Mouse (Mus musculus) large intestine, adult 2 months (tissue): ENCODE results near the gene Zfp91. TPM values are rescaled to one million over a fixed set of nuclear protein-coding genes. Genes with fewer than 3 reads are reported as not detected.

Experiments
- DNase-seq: peaks from one replicate; pipeline ENCODE4 v3.0.0-alpha.2; 2012; ENCODE audit warnings: low read depth, low spot score
- WGBS: fragments of 180-500 bp; shearing (Covaris S2); methylation state at CpG from one replicate; pipeline ENCODE4 v1.1.7; 2018; 5-methylcytosine and 5-hydroxymethylcytosine counted together
- polyA plus RNA-seq: library from polyadenylated mRNA; depleted of rRNA; stranded (reverse); fragments of >200 nt; gene quantifications from 2 replicates; pipeline ENCODE4 v1.2.3, GENCODE M21; 2012; rRNA removed

Gene Zfp91
- polyA plus RNA-seq: 9.5 and 13.0 TPM in 2 replicates

DNA sequence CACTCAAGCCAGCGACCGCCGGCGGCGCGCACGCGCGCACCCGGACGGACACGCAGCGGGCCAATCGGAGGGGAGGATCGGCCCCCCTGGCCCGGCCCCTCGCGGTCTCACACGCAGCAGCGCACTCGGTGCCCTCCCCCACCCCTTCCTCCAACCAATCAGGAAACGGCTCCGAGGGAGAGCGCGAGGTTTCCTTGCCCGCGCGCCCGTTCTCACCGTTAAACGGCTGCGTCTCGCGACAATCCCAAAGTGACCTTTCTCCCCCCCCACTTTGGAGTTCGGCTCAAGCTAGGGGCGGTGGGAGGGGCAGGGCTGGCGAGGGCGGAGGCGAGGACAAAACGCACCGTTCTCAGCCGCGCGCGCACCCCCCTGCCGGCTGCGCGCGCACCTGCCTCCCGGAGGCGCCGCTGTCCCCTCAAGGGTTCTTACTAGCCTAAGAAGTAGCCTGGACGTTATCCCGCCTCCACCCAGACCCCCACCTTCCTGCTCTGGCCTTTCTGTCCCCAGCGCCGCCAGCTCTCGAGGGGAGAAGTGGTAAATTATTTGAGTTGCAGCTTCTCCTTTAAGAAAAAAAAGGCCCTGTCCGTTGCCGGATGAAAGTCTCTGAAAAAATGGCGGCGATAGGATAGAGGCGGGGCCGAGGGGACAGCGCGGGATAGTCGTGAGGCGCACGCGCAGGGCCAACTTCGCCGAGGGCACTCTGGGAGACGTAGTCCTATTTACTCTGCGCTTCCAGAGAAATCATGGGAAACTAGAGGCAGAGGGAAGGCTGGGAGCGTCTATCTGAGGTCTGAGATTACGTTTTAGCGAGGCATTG is at the start of gene Zfp91, which contains the start of gene Lpxn:
Zfp91 (minus strand) TSS at position 616 of the 817 bp plus-strand sequence.
Lpxn (plus strand) TSS at position 683 of the 817 bp plus-strand sequence.
- WGBS: under 1% methylated on average over 76 of the region's 76 CpGs
- peak; percentile 95 for DNase-seq

DNA sequence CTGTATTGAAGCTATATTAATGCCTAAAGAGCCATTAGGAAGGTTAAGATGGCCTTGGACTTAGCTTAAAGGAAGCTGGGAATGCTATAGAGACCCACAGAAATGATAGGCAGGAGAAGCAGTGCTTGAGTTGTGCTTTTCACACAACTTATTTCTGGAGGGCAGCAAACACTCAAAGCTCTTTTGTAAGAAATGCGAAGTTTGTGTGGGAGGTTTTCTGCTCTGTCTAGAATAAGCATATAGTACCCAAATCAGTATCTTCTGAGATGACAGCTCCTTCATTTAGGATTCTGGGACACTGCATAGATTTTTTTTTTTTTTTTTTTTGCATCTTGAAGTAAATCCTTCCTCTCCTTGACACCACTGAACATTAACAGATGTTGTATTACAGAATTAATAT is 42.6 kb upstream of the Zfp91 start:
- DNase-seq: no peak
- WGBS: 89% methylated on average over 1 of the region's 1 CpGs

DNA sequence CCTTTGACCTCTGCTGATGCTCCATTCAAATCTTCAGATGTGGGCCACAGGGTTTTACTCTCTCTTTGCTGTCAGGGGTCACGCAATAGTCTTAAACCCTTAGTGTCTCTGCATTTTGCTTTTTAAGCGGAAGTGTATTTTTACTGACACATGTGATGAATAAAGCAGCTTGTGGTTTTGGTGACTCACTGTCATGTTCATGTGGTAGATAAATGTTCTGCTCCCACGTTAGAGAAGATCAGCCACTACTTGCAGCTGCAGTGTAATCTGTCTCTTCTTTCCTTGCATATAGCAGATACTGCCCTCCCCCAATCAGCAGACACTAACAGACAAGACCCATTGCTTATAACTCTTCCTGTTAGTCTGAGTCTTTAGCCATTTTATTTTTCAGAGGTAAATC is 37.7 kb upstream of the Zfp91 start:
- 67% methylated on average over 3 of the region's 3 CpGs for WGBS
- DNase-seq: no peak

DNA sequence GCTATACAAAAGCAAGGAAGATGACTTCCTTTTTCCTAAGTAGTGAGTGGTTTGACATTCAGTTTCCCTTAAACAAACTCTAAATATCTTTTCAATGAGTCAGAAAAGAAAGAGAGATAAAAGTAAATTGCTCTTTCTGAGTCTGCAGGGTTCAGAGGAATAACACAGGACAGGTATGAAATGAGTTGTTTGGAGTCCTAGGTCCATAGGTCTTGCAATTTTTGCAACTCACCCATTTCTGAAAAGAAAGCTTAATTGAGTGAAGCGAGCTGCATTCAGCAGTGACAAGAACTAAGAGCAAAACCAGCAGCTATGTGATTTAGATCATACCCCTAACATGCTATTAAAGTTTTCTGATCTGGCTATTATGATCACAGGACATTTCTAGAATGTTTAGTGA is 35.6 kb upstream of the Zfp91 start:
- no peak for DNase-seq
- WGBS: 49% methylated on average over 1 of the region's 1 CpGs

DNA sequence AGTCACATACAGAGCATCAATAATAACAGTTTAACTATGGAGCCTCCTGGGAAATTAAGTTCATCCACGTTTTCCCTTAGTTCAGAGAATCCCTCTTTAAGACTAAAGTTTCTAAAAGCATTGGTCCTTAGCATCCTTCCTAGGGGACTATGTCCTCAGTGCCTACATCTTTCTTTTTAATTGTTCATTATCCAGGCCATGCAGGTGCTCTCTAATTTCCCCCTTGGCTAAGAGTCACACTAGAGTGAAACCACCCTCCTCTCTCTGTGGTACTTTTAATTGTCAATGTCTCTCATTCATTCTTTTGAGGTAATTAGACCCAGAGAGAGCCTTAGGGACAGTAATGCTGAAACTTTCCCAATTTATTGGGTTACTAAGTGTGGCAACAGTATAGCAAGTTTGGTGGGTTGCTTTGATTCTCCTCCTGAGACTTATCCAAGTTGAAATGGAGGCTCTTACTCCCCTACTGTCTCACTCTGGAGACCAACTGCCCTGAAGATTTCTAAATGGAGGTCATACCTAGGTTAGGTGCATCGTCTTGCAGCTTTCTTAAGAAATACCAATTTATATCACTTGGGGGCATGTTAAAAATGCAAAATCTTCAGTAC is 35.0 kb upstream of the Zfp91 start:
- DNase-seq: no peak
- 66% methylated on average over 2 of the region's 2 CpGs for WGBS

DNA sequence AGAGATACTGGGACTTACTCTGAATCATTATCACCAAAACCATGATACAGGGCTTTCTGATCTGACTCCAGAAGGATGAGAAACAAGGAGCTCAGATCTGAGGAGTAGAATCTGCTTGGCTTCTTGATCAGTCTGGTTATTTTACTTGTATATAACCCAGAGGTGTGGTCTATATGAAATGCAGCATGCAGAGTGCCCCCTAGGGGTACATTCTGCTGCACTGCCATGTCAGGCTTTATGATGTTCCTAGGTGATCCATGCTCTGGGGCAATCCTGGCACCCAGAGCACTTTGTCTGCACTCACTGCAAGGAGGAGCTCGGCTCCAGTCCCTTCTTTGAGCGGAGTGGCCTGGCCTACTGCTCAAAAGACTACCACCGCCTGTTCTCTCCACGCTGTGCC is 28.6 kb upstream of the Zfp91 start:
- no peak for DNase-seq
- WGBS: 67% methylated on average over 4 of the region's 4 CpGs

DNA sequence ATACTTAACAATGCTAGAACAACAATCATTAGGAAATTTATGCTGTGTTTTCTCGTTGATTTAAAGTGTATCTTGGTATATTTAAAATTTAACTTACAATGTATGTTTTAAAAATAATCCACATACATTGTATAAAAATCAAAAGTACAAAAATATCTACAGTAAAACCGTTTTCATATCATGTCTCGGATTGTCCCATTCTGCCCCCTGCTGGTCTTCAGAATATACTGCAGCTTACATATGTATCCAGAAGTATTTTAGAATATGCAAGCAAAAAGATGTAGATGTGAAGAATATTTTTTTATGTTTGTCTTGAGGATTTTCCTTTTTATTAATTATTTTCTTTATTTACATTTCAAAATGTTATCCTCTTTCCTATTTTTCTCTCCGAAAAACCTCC is 24.5 kb upstream of the Zfp91 start:
- no peak for DNase-seq
- 23% methylated on average over 4 of the region's 4 CpGs for WGBS

DNA sequence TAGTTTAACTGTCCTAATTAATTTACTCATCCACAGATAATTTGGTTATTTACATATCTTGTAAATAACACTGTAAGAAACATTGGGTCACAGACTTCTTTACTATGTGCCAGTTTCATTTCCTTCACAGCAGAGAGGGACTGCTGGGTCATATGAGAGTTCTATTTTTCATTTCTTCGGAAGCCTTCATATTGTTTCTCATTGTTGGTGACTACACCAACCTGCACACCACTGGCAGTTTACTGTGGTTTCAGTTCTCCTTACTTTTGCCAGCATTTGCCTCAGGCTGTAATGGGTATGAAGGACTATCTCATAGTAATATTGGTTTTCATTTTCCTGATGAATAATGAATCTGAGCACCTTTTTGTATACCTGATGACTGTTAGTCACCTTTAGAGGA is 22.6 kb upstream of the Zfp91 start:
- no peak for DNase-seq
- WGBS: 84% methylated on average over 1 of the region's 1 CpGs

DNA sequence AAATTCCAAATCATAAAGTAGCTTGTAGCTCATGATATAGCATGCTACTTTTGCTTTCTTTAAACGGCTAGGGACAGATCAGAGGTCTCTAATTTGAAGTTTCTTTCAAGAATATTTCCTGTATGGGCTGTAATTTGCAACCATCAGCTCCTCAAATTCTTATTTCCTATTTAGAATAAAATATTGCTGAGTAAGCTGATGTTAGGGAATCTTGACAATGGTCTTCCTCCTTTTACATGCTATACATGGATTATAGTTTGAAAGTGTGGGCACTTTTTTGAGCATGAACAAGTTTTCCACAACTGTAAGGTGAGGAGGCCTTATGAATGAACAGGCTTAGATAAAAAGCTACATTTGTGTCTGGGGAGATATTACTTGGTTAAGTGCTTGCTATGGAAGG is 18.0 kb upstream of the Zfp91 start:
- no peak for DNase-seq
- 64% methylated on average over 1 of the region's 1 CpGs for WGBS

DNA sequence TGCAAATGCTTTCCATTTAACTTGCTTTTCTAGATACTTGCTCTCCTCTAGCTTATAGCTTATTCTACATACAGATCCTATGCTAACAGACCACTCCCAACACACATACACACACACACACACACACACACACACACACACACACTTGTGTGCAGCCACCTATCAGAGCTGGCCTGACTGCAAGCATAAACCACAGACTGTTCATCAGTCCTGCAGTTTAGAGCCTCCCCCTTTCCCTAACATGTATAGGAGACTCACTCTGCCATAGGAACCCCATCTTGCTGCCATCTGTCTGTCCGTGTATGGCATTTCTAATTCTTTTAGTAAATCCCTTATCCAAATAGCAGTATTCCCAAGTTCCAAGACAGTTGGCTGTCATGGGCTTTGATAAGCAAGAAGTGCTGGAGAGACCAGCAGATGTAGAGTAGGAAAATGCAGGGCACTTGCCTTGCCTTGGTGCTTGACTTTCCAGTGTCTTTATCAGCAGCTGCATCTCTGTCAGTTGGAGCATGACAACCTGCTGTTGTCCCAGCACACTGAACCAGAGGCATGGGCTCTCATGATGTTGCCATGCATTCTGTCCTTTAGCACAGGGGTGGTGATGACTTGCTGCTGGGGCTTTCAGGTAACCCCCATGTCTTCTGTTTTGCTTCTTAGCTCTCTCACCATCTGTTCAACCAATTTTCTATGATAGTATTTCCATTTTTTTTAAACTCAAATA is 16.9 kb upstream of the Zfp91 start:
- 61% methylated on average over 1 of the region's 1 CpGs for WGBS
- no peak for DNase-seq

DNA sequence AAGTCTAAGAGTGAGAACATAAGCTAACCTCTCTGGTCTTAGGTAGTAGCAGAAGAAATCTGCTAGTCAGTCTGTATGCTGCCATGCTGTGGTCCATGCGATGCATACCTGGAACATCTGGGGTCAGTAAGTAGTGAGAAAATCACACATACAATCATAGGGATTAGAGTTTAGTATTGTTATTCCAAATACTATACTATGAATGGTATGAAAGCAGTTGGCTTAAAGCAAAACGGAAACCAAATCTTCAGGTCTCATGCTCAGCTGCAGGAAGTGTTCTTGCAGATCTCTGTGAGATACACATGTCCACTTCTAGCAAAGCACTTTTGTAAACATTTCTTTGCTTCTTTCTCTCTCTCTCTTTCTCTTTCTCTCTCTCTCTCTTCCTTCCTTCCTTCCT is 10.3 kb upstream of the Zfp91 start:
- no peak for DNase-seq
- WGBS: 55% methylated on average over 2 of the region's 2 CpGs

DNA sequence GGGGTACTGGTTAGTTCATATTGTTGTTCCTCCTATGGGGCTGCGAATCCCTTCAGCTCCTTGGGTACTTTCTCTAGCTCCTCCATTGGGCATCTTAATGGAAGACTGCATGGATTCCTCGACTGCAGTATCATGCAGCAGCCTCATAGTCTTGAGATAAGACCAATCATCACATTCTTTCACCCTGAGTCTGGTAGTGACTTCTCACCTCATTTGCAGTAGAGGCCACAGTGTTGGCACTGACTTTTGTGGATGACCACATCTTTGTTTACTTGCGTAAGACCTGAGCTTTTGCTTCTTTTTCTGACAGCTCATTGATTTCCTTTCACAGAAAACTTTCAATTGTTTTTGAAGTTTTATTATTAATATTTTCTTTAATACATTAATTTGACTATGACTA is 9.8 kb upstream of the Zfp91 start:
- DNase-seq: no peak
- 84% methylated on average over 3 of the region's 3 CpGs for WGBS

DNA sequence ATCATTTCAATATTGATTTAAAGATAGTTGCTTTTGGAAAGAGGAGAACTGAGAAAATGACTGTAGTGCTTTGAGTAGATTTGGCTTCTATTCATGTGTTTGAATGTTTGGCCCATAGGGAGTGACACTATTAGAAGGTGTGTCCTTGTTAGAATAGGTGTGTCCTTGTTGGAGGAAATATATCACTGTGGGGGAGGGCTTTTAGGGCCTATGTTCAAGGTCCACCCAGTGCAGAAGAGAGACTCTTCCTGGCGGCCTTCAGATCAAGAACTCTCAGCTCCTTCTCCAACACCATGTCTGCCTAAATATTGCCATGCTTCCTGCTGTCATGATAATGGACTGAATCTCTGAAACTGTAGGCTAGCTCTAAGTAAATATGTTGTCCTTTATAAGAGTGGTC is 8.3 kb upstream of the Zfp91 start:
- peak; percentile 47 for DNase-seq
- WGBS: 32% methylated on average over 1 of the region's 1 CpGs

DNA sequence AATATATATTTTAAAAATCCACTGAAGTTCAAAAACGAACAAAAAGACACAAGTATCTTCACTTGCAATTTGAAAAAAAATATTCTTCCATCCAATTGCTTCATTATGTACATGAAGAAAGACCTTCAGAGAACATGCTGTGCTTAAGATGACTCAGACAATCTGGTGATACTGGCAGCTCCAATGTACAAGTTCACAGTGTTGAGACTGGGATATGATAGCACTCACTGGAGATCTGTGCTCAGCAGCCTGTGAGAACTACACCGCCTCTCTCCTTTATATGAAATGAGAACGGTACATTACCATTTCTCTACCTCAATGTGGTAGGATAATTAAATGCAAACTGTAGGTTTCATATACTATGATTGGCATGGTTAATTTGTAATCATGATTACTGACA is 6.9 kb upstream of the Zfp91 start:
- 83% methylated on average over 3 of the region's 3 CpGs for WGBS
- no peak for DNase-seq

DNA sequence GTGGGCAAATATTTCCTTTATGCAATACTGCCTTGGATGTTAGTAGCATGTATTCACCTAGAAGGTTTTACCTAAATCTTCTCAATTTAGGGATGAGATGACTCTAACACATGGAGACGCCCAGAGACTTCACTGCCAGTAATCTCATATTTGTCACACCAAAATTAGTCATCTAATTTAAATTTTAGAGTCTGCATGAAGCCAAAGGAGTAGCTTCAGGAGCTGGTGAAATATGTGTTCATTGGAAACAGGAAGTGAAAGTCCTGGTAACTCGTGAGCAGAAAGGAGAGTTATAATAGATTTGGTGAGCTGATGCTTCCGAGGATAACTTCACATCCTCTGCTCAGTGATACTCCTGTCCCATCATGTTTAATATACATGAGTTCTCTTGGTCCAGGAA is 5.1 kb upstream of the Zfp91 start:
- WGBS: 57% methylated on average over 3 of the region's 3 CpGs

DNA sequence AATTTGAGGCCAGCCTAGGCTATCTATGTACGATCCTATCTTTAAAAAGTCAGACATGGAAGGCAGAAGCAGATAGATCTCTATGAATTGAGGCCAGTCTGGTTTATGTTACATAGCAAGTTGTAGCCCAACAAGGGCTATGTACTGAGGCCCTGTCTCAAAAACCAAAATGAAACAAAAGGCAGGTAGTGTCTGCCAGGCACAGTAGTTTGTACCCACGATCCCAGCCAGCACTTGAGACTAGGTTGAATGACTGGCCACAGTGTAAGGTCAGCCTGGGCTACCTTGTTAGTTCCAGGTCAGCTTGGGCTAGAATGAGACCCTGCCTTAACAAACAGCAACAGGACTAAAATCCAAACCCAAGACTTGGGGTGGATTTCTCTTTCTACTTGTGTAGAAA is 4.7 kb upstream of the Zfp91 start:
- no peak for DNase-seq
- WGBS: 70% methylated on average over 2 of the region's 2 CpGs

More for the DNA sequence above, 5.1 kb upstream of the Zfp91 start:
- DNase-seq: no peak

DNA sequence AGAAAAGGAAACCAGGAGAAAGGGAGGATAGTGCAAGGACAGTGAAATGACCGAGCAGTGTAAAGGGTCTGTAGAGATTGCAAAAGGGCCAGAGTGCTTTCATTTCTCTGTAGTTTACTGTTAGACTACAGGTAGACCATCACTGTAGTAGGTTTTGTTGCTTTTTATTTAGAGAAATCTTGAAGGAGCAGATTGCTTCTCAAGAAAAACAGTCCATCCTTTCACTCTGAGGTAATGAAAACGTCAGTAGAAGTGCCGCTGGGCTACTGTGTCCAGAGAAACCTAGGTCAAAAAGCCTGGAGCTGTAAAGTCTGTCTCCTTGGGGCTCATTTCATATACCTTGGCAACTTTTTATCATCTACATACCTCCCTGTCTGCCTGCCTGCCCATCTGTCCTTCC is 3.2 kb upstream of the Zfp91 start:
- 80% methylated on average over 3 of the region's 3 CpGs for WGBS
- DNase-seq: no peak

DNA sequence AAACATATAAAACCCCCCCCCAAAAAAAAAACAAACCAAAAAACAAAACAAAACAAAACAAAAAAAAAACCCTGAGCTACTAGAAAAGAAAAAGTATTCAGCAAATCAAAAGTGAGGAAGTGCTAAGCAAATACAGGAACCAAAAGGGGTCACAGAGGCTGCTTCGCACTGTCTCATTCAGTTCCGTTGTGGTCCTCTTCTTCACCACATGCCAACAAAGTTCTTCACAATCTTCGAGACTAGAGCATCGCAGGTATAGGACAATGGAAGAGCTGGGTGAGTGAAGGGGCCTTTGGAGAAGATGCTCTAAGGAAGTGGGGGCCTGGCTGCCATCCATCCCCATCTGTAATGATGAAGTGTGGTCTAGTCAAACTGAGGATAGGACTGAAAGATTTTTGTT is 2.5 kb upstream of the Zfp91 start:
- DNase-seq: no peak
- 84% methylated on average over 4 of the region's 4 CpGs for WGBS

DNA sequence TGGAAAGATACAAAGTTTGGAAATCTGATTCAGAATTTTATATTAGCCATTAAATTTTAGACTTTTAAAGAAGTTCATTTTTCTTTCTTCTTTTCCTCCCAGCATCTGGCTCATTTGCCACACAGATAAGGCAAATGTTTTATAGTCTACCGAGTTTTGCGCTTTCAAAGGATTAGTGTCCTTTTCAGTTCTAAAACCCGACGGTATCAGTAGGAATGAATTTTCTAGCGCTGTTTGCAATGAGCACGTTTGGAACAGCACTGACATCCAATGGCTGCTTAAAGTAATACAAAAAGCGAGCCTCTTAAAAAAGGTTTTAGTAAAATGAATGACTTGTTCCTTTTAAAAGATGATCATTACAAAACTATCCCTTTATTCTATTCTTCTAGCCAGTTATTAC is 1.1 kb upstream of the Zfp91 start:
- under 1% methylated on average over 7 of the region's 7 CpGs for WGBS
- no peak for DNase-seq

DNA sequence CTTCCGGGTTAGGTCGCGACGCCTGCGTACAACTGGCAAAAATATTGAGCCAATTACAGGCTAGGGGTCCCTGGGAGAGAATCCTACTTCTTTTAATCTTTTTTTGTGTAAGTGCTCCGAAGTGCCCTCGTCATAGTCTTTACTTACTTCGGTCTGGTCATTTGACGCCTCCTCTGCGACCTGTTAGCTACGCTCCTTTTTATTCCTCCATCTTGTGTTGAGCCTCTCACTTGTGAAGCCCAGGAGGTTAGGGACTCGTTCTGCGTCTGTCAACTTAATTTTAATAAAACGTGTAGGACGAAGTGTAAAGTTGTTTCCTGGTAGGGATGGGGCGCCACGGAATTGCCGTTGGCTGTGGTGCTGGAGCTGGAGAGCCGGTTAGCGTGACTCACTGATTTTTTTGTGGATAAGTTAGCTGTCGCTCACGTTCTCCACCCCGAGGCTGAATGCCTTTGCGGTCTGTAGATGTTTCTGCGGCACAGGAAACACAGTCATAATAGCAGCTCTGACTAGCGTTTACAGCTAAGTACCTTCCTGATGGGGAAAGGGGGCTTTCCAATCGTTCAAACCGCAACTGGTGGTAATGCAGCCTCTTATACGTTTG is 504 bp upstream of the Zfp91 start:
- DNase-seq: peak; percentile 48
- WGBS: under 1% methylated on average over 29 of the region's 29 CpGs
